Mouse (Mus musculus) layer of hippocampus, postnatal 14 days (tissue): Measurements from ENCODE around the gene Utp14b. TPM values are rescaled to one million over a fixed set of nuclear protein-coding genes. Genes with fewer than 3 reads are reported as not detected.

Source experiments
- DNase-seq, 2 experiments: peaks; one replicate each; pipeline ENCODE4 v3.0.0; 2021 to 2022; ENCODE audit warnings: low spot score in 2 of 2, mixed read lengths in 1 of 2
- long read RNA-seq, 2 experiments: library from polyadenylated mRNA; stranded (forward); transcript quantifications; one replicate each; pipeline ENCODE4 v2.0.0; 2021
- total RNA-seq, 2 experiments: library from RNA; stranded (reverse); gene quantifications; 2 replicates each; pipeline ENCODE4 v1.2.3; 2021

The Utp14b gene
- total RNA-seq: 10 to 100 TPM; 25.6 to 25.7 TPM
- long read RNA-seq, experiment 1: 0 reads
- long read RNA-seq, experiment 2, full-length matches to known transcripts: 3 of 3 reads
- long read RNA-seq, experiment 2, partial matches to known transcripts: 0 of 3 reads
- long read RNA-seq, experiment 2, other reads (novel, unspliced or antisense): 0 of 3 reads

DNA sequence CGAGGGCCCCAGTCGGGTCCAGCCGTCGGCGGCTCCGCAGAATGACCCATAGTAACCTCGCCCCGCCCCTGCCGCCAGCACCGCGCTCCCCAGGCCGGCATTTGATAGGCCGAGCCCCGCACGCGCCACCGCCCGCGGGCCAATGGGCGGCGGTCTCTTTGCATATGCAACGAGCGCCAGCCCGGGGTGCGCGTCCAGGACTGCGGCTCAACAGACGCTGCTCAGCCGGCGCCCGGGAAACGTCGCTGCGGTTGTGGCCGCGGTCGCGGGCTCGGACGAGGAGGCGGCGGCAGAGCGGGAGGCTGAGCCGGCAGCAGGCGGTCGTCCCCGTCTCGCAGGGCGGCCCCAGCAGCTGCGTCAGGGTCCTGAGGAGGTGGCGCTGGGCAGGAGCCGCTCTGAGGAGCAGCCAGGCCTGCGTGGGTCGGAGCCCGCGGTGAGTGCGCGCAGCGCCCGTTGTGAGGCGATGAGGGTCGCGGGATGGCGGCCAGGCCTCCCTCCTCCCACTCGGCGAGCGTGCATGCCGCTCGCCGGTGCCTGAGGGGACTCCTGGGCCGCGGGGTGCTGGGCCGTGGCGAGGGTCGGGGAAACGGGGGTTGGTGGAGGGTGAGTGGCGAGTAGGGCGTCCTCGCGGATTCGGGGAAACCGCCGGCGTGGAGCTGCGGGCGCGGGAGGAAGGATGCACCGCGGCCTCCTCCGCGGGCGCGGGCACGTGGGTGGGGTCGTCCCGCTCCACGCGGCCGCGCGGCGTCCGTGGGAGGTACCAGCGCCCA lies at the start of gene Utp14b, which contains the start of gene Acsl3:
Utp14b (plus strand) TSS at position 368 of the 770 bp plus-strand sequence.
Acsl3 (plus strand) TSS at position 155 of the 770 bp plus-strand sequence.
- DNase-seq: peak; percentile 95 to 97

DNA sequence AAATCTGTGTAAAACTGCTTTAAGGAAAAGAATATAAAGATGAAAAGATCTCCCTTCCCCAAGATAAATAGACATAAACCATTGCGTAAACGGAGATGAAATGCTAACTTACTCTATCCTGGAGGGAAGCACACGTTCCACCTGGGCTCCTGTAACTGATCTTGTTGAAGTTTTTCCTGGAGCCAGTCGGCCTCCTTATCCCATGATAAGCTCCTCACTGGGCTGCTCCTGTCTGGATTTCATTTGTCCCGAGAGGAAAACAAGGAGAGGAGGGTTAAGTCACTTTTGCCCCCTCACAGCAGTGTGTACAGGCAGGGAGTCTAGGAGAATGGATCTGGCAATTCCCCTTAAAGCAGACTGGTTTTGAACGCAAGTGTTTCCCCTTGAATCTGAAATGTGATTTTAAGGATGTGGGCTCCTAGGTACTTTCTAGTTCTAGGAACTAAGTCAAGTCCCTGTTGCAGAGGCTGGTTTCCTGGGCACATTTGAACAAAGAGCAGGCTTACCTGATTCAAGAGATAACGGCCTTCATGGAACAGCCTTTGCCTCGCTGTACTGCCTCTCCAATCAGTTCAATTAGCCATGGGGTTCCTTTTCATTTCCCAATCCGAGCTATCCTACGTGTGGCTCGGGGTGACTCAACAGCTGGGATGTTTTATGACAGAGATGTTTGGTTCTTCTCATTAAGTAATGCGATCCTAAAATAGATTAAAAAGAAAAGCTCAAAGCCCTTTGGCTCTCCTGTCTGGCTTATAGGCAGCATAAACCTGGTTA lies 48.5 kb upstream of the Utp14b start:
- no peak for DNase-seq

DNA sequence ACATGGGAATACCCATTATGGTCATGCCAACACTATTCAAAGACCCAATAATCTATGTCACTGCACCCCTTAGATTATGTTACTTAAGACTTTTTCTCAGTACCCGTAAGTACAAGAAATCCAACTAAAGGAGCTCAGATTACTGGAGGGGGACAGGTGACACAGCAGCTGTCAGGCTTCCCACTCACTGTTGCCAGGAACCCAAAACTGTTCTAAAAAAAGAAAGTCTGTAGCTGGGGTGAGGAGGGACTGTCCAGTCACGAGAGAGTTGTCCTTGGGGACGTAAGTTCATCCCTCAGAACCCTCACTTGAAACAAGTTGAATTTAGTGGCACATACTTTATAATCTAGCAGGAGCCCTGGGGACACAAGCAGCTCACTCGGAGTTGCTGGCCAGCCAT lies 46.8 kb upstream of the Utp14b start:
- no peak for DNase-seq

DNA sequence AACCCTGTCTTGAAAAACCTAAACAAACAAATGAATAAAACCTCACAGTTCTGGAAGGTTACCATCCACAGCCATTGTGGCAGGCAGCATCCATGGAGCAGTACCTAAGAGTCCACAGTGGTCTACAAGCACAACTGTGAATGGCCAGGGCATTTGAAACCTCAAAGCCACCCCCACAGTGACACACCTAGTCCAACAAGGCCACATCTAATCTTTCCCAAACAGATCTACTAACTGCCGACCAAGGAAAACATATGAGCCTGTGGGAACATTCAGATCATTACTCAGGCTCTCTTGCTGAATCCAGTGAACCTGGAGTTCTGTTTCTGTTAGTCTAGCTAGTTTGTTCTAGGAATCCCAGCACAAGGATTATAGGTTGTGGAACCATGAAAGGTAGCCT lies 44.9 kb upstream of the Utp14b start:
- DNase-seq: no peak

DNA sequence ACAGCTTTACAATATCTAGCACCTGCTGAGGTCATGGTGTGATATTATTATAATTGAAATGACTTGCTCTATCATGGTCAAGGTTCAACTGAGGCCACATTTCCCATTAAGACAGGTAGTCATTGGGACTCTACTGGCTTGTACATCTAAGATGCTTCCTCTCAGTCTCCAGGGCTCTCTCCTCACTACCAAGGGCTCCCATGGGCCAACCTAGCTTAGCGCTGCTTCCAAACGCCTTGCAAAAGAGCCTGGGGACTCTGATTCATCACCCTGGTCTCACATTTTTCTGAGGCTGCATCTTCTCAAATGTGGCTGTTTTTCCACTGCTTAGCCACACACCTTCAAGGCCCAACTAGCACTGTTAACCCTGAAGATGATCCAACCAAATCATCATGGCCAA lies 33.5 kb upstream of the Utp14b start:
- no peak for DNase-seq

DNA sequence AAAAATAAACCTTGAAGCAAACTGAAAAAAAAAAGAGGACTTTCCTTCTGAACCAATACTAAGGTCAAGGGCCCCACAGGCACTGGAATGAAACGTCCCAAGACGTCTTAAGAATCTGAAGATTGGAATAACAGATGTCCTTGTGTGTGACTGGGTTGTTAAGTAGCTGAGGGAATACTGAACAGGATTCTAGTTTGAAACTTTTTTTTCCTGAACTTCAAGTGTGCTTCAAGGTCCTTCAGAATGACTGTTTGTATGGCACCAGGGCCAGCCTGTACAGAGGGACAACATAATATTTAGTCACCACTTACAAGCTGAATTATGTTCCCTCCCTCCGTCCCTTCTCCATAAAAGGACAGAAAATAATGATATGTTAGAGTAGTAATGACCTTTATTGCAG lies 23.4 kb upstream of the Utp14b start:
- no peak for DNase-seq

DNA sequence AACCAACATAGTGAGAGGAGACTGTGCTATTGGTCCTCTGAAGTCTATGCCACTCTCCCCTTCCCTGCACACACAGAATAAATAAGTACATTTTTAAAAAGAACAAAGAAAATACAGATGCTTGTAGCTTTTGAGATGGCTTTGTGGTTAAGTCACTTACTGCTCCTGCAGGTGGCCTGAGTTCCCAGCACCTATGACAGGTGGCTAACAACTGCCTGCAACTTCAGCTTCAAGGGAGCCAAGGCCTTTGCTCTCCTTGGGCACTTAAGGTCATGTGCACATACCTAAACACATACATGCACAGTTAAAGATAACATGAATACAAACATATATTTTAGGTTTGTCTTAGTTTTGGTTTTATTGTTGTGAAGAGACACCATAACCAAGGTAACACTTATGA lies 17.0 kb upstream of the Utp14b start:
- DNase-seq: no peak

DNA sequence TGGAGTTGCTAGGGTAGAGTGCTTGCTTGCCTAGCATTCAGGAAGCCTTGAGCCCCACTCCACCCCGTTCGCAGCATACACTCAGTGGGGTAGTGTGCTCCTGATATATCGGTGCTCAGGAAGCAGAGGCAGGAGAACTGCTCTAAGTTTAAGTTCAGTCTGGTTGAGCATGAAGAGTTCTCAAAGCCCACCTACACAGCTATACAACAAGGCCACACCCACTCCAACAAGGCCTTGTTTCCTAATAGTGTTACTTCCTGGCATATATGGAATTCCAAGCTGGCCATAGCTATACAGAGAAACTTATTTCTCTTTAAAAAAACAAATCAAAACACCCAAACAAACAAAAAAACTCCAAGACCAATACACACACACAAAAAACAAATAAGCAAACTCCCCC lies 16.0 kb upstream of the Utp14b start:
- DNase-seq: no peak

DNA sequence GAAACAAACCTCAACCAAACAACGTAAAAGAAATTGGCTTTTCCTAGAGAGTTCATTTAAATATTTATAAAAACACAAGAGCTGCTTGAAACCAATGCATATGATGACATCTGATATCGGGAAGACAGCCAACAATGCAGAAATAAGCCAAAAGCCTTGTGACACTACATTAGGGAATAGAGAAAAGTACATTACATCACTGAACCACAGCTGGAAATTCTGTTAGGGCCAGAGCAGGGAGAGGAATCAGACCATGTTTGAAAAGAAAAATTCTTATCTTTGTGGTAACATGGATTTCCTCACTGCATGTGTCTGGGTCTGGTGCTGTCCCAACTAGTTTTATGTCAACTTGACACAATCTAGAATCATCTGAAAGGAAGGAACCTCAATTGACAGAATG lies 15.6 kb upstream of the Utp14b start:
- DNase-seq: no peak

DNA sequence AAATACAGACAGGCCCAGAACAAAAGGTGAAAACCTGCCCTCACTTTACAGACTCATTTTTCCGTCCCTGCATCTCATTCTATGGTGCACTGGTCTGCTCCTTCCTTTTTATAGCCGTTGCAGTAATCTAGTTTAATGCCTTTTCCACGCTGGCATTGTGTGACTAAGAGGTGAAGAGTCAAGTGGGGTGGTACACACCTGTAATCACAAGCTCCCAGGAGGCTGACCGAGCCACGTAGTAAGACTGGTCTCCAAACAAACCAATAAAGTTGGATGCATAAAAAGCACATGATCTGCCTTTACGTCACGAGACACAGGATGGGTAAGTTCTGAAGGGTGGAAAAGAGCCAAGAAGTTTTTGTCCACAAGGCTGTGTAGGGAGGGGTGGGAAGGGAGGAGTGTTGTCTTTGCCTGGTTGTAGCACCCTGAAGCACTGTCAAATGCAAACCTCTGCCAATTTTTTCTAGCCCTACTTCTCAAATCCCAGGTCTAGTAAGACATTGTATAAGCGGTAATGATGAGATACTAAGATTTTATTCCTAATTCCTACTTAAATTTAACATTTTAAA lies 10.4 kb upstream of the Utp14b start:
- DNase-seq: no peak

DNA sequence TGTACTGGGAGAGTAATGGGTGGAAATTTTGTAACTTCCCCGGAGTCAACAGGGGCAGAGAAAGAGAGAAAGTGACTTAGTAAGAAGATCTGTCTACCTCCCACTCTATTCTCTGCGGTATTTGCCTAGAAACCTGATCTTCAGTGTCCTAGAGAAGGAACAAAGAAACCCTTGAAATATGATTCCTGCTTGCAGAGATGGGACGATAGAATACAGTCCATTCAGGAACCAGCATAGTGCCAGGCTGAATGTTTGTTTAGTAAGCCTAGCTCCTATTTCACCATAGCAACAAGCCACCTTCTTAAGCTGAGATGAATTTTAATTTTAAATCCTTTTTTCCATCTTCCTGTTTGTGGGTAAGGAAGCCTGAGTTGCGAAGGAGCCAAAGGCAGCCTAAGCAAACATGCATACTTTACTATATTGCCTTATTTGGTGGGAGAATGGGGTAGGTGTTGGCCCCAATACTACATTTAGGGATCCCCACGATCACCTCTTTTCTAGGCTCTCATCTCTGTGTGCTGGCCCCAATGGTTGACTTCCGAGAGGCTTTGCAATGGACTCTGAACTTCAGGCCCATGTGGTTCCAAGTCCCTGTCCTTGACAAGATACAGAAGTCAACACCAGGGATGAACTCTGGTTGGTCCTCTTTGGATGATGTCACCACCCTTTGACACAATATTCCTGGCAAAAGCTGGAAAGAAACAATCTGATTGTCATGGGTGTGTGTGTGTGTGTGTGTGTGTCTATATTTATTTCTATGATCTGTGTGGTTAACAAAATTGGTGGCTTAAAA lies 8.4 kb upstream of the Utp14b start:
- no peak for DNase-seq

DNA sequence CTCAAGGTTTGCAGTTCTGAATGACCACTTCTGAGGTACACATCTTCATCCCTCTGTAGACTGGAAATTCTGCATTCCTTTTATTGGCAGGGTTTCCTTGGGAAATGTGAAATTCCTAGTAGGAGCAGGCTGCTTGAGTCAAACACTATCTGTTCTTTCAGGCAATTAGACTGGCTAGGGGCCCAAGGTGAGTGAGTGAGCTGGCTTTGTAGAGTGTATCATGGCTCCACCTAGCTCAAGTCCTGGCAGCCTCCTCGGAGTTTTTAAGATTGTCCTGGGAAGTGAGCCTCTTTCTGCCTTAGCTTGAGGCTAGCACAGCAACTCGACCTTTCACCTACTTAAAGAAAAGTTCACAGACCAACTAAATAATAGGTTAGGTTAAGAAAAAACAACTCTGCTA lies 1.4 kb upstream of the Utp14b start:
- DNase-seq: no peak

DNA sequence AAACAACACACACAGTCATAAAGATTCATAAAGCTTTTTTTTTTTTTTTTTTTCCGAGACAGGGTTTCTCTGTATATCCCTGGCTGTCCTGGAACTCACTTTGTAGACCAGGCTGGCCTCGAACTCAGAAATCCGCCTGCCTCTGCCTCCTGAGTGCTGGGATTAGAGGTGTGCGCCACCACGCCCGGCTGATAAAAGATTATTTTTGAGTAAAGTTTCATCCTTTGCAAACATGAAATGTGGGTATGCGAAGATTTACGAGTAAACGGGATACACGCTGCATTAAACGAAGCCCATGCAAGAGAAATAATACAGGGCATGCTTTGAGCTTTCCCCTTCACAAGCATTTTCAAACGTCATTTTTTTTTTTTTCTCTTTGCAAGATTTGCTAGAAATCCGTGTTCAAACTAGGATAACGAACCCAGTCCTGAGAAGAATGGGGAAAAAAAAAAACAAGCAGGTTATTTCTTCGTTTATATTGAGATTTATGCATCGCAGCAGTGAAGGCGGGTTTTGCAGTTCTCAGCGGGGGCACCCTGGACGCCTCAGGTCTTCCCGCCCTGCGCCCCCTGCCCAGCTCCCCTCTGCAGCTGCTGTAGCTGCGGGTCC lies 713 bp upstream of the Utp14b start:
- DNase-seq: no peak

DNA sequence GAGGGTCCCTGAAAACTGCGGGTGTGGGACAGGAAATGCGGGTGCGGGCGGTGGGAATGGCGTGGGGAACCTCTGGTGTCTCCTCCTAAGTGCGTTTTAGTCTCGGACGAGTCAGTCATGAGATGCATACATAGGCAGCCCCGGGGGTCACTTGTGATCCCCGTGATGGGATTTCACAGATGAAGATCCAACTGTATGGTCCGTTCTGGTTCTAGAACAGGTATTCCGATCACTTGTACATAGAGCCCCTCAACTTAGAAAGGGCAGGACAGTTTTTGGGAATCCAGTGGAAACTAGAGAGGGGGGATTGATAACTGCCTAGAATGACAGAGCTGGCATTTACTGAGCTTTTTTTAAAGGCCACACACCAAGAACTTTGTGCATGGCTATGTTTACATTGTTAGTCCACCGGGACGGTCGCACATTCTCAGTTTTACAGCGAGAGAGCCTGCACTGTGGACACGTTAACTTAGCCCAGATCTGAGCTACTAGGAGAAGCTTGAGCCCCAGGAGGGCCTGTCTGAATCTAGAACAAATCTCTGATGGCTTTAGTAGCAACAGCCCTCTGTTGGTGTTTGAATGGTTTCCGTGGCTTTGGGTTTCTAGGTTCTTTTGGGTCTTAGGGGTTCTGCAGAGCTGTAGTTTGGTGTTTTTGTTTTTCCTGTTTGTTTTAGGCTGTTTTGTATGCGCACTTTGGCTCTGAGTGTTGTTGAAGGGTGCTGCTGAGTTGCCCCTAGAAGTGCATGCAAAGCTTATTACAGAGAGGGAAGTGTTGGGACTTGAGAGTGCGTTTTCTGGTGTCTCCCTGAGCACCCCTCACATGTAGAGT lies 817 bp downstream of the Utp14b start:
- DNase-seq: peak in 1 of 2 experiments; percentile 9

DNA sequence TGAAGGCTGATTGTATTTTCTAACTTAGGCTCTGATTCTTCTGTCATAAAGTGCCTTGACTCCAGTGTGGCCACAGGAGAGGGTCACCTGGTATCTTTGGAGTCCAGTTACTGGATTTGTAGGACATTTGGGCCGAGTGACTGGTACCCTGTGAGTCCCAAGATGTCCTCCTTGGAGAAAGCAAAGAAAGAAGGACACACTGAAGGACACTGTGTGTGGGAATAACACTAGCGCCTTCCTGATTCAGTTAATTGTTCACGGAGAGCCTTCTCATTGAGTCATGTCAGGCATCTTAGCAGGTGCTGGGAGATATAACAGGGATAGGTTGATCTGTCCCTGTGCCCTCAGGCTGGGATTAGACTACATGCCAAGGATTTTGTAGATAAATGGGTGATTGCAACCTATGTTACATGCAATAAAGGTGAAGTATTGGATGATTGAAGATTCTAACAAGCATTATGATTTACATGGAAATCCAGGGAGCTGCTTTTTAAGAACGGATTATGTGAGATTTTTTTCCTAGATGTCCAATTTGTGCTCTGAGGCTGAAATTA lies 1.5 kb downstream of the Utp14b start:
- DNase-seq: no peak

DNA sequence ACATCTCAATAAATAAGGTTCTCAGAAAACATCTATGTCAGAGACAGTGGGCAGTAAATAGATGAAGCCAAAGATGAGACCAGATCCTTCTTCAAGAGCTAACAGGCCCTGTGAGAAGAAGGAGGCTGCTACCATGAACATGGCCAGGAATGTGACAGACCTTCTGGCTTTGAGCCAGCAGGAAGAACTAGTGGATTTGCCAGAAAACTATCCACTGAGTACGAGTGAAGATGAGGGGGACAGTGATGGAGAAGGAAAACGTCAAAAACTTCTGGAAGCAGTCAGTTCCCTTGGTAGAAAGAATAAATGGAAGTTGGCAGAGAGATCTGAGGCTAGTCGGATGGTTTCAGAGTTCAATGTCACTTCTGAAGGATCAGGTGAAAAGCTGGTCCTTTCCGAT lies 6.5 kb downstream of the Utp14b start:
- DNase-seq: no peak

DNA sequence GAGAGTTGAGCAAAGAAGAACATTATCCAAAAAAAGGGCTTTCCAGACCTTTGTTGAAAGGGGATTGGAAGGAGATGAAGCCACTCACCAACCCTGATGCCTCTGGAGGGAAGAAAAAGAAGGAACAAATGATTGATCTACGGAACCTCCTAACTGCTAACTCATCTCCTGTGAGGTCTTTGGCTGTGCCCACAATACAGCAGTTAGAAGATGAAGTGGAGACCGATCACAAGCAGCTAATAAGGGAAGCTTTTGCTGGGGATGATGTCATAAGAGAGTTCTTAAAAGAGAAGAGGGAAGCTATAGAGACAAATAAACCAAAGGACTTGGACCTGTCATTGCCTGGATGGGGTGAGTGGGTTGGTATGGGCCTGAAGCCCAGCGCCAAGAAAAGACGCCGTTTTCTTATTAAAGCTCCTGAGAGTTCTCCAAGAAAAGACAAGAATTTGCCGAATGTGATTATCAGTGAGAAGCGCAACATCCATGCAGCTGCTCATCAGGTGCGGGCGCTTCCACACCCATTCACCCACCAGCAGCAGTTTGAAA lies 8.2 kb downstream of the Utp14b start:
- no peak for DNase-seq

DNA sequence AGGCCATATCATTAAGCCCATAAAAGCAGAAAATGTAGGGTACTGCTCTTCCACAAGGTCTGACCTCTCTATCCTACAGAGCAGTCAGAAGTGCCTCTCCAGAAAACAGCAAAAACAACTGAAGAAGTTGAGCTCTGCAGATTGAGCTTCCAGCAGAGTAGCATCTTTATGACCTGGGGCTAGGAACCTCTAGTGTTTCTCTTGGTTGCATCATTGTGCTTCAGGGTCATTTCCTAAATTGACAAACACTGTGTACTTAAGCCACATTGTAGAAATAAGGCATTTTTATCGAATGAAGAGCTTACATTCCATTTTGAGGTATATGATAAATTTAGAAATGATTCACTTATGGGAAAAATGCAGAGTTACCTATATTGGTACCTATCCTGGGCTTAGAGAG lies 8.7 kb downstream of the Utp14b start:
- no peak for DNase-seq

DNA sequence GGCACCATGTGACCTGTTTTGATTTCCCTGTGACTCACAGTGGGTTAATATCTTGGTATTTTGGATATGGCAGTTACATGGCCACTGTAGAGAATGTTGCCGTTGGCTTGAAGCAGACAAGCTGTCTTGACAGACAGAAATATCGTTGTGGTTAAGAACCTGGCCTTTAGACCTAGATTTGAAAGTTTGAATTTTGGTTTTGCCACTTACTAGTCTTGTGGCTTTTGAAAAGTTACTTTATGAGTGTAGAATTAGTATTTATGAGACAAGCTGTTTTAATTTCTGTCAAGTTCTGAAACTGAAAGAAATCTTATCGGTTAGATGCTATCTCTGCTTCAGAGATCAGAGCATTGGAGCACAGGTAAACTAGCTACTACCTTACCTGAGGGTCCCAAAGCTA lies 24.5 kb downstream of the Utp14b start:
- no peak for DNase-seq
